Mouse (Mus musculus): ENCODE results near the gene Neurog1.

- TF ChIP-seq MAFK (IDR thresholded peaks at IDR 0.05; ENCODE audit: insufficient read depth, low read depth, low read length): no peak
- no peak for TF ChIP-seq ZC3H11A (IDR thresholded peaks at IDR 0.05; ENCODE audit: borderline replicate concordance, low read depth, low read length)
- no peak for TF ChIP-seq CHD2 (IDR thresholded peaks at IDR 0.05; ENCODE audit: low read depth, low read length)
- no peak for TF ChIP-seq ZNF384 (IDR thresholded peaks at IDR 0.05; ENCODE audit: low read depth, low read length)
These were observed 1.3 kb downstream of the Neurog1 start for GRCm38 (mm10) chr13:56250551-56251161.

All from ES-E14 (cell line).